Mouse (Mus musculus) lung, postnatal 25 days (tissue): ENCODE results near the gene Ramp2.

Source experiments
- DNase-seq: peaks from one replicate; pipeline ENCODE4 v3.0.0; 2022; ENCODE audit warnings: low spot score

Ramp2 gene

DNA sequence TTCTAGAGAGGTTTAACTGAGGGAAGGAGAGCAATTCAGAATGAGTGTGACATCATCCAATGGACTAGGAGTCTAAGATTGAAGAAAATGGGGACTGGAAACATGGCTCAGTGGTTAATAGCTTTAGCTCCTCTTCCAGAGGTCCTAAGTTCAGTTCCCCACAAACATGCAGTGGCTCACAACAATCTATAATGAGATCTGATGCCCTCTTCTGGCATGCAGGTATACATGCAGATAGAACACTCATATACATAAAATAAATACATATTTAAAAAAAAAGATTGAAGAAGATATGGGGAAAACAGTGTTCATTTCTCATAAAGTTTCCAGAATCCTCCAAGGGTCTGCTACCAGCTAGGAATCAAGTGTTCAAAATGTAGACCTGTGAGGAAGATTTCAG is 10.4 kb upstream of the Ramp2 start:
- DNase-seq = no peak

DNA sequence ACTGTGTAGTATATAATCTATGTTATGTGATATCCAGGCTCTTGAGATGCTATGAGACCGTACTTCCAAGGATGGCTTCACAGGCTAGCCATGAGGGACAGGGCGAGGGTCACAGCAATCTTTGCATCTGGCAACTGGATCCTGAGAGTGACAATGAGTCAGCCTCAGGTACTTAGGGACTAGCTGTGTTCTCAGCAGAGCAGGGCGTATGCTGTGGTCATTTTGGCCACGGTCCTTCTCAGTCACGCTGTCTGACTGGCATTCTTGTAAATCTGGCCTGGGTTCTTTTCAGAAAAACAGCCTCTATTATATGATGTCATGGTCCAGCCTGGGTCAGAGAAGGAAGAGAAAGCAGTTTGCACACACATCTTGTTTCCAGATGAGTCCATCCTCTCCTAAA is 9.0 kb upstream of the Ramp2 start:
- no peak for DNase-seq

DNA sequence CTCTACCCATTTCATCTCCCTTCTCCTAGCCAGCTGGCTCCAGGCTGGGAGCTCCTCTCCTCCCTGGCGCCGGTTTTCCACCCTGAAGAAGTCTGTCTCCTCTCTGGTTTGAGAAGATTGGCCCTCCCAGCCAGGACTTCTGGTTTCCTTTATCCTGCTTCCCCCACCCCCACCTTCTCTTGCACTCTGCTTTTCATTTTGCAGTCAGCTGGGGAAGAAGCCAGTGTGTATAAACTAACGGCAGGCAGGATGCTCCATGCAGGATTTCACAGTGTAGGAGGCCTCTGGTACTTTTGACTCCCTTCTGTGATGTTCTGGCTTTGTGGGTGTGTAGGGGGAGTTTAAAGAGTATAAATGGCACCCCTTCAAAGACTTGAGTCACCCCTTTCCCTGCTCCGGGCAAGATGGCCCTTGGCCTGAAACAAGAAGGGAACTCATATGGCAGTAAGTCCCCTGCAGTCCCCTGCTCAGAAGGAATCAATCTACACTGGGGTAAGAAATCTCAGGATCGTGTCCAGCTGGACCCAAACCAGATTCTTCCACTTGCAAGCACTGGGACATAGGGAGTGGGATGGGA is 7.7 kb upstream of the Ramp2 start:
- no peak for DNase-seq

DNA sequence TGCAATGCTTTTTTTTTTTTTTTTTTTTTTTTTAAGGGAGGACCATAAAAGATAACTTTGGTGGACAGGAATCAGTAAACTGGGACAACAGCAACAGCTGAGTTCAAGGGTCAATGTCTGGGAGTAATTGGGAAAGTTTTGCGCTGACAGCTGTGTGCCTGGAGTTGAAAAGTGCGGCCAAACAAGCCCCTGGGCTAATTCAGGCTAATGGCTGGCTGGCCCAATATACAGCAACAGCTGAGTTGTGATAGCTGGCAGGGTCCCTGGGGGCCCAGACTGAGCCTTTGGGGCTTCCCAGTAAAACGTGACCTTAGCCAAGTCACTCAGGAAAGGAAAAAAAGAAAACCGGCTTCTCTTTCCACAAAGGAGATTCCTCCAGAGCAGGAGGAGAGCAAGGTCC is 757 bp upstream of the Ramp2 start:
- no peak for DNase-seq

DNA sequence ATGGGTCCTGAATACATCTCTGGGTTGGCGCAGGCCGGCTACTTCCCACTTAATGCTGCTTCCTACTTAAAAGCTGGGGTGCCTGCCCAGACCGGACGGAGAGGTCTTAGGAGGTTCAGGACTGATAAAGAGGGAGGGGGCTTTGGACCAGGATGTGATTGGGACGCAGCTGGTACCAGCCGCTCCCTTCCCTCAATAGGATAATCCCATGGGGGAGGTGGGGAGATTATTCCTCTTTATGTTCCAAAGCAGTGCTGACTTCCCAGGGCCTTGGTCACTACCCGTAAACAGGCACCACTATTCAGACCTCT is 829 bp downstream of the Ramp2 start:
- DNase-seq = no peak

DNA sequence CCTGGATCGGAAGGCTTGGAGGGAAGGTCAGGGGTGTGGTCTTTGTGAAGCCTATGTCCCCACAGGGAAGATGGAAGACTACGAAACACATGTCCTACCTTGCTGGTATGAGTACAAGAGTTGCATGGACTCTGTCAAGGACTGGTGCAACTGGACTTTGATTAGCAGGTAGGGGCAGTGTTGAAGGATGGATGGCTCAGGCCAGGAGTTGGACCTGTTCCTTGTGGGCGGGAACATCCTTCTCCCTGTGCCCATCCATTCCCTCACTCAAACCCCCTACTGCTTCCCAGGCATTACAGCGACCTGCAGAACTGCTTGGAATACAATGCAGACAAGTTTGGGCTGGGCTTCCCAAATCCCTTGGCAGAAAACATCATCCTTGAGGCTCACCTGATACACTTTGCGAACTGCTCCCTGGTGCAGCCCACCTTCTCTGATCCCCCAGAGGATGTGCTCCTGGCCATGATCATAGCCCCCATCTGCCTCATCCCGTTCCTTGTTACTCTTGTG is 1.7 kb downstream of the Ramp2 start:
- DNase-seq = no peak

DNA sequence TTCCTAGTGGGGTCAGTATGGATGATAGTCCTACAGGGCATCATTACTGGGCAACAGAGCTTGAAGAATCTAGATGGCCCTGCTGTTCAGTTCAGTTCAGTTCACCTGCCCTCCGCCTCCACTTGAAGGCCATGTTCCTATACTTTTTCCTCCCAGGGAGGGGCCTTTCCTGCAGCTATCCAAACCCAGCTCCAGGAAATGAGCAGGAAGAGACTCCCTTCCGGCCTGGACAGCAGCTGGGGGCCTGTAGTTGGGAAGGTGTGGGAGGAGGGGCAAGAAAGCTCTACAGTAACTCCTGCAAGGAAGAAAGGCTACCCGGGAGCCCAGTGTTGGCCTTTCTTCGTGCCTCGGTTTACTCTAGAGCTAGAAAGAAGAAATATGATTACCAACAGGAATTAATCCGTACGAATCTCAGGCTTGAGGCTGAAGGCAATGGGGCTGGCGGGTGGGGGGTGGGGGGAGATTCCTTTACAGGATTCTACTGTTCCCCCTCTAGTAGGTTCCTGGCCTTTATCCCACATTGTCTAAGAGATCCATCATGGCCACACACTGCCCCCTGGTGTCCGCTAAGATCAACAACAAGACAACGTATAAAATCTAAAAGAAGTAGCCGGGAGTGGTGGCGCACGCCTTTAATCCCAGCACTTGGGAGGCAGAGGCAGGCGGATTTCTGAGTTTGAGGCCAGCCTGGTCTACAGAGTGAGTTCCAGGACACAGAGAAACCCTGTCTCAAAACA is 2.6 kb downstream of the Ramp2 start:
- peak; percentile 80 for DNase-seq

DNA sequence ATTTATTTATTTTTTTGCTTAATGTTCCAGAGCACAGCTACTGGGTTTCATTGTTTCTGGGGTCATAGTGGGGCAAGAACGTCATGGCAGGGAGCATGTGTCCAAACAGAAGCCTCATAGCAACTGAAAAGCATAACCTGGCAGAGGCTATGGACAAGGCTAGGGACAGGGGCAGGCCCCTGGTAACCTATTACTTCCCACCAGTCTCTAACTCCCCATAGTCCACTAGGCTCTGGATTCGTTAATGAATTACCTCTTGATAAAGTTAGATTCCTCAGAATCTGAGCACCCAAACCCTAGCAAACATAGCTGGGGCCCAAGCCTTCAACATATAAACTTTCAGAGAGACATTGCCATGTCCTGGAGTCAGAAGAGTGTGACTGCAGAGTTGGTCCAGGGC is 5.2 kb downstream of the Ramp2 start:
- no peak for DNase-seq

DNA sequence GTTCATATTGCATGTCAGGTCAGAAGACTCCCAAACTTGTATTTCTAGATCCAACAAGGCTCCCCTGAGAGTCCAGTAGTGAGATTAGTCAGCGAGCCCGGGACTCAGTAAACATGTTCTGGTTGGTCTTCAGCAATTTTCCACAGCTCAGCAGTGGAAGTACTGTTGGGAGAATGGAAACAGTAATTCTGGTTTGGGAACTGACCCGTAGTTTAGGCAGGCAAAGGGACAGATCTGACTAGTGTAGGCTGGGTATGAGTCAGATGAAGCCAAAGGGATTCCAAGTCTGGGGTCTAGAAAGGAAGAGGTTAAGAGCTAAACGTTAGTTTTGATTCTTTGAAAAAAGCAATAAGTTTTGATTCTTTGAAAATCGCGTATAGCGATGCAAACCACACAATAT is 7.1 kb downstream of the Ramp2 start:
- DNase-seq = no peak

DNA sequence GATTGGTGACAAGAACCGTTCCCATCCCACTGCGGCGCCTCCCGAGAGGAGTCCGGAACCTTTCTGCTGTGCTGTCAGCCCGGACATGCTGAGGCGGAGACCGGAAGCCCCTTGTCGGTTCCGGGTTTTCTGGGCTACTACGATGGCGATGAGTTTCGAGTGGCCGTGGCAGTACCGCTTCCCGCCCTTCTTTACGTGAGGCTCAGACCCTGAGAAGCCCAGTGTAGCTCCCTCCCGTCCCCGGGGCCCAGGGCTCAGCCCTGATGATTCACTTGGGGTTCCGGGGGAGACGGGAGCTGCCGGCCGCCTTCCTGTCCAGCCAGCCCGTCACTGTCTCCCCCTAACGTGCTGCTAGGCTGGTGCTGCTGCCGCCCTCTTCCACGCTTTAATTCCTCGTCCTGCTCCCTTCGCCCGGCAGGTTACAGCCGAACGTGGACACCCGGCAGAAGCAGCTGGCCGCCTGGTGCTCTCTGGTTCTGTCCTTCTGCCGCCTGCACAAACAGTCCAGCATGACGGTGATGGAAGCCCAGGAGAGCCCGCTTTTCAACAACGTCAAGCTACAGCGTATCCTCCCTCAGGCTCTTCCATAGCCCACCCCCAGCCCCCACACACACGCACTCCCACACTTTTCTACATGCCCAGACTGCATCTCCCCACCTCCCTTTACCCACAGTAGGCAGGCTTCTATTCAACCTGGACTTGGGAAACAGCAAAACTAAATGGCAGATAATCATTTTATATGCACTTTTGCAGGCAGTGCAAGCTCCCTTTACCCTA is 8.0 kb downstream of the Ramp2 start, which contains the start of gene Vps25:
Gene Vps25 (plus strand): TSS at position 95 of the 777 bp plus-strand sequence.
- peak; percentile 85 for DNase-seq

DNA sequence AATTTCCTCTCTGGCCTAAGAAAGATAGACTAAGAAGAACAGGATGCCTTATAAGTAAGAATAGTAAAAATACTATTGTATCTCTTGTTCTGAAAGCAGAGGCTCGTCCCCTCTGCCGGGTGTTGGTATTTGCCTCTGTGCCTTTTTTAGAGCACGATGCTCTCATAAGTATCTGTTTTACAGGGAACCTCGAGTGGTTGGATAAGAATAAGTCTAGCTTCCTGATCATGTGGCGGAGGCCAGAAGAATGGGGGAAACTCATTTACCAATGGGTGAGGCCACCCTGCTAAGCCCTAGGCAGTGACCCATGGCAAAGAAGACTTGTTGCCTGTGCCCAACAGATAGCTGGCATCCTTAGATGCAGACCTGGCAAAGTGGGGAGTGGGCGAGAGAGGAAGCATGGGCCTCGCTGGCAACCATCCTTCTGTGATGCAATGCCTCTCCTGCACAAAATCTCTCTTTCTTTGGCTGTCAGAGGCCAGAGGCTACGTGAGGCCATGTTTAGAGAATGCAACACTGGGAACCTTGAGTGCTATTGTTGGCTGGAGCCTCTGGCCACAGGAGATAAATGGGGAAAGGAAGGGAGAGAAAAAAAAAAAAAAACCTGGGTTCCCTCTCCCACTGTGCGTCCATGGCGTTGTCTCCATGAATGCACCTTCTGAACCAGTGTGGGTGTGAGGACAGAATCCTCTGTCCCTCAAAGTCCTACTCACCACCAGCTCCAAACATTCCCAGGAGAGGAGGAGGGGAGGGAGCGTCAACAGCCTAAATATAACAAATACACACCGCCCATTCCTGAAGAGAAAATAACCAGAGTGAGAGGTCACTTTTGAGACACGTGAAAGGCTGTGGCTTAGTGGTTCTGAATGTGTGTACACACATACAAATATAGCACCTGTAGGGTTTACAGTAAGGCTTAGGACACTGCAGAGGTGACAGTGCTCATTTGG is 10.3 kb downstream of the Ramp2 start:
- no peak for DNase-seq

DNA sequence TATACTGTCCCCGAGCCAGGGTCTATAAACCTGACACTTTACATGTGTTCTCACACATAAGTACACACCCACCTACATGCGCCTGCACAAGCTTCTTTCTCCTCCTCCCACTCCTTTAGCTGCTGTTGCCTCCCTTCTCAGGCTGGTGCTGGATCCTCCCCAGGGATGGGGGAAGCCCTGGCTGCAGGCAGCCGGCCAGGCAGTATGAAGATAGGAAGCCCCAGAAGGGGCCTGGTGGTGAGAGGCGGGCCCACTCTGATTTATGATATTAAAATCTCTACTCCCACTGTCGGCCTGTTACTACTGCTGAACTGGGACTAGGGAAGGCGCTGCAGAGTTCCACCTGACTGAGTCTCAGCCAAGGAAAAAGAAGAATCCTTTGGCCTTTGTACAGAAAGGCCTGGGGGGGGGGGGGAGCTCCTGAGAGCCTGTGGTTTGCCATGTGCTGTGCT is 13.5 kb downstream of the Ramp2 start:
- DNase-seq = no peak

DNA sequence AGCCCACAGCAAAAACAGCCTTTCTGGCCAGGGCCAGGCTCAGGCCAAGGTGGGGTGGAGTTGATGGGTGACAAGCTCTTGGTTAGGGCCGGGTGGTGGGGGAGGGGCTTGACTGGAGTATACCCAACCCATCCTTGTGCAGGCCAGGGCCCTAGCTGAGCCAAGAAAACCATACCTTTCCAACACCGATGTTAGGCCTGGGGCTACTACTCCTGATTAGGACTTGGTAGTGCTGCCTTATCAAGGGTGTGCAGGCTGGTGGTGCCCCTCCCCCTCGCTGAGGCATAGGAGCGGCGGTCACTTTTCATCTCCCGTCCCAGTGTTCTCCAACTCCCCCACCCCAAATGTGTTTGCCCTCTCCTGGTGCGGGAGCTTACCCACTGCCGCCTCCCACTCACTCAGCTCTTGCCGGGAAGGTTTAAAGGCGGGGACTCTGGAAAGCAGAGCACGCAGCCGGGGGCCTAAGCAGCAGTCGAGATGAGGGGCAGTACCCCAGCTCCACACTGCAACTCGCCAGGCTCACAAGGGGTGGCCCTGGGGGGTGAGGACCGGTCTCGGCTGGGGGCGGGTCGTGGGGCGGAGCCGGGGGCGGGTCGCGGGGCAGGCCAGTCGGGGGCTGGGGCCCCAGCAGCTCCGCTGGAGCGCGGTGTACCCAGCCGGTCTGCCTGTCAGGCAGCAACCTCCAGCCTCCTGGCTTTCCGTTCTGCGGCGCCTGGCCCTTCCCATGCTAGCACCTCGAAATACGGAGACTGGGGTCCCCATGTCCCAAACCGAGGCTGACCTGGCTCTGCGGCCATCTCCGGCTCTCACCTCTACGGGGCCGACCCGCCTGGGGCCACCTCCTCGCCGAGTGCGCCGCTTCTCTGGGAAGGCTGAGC is 14.4 kb downstream of the Ramp2 start, which contains the start of gene Wnk4:
Gene Wnk4 (plus strand): TSS at position 620 of the 878 bp plus-strand sequence.
- no peak for DNase-seq

DNA sequence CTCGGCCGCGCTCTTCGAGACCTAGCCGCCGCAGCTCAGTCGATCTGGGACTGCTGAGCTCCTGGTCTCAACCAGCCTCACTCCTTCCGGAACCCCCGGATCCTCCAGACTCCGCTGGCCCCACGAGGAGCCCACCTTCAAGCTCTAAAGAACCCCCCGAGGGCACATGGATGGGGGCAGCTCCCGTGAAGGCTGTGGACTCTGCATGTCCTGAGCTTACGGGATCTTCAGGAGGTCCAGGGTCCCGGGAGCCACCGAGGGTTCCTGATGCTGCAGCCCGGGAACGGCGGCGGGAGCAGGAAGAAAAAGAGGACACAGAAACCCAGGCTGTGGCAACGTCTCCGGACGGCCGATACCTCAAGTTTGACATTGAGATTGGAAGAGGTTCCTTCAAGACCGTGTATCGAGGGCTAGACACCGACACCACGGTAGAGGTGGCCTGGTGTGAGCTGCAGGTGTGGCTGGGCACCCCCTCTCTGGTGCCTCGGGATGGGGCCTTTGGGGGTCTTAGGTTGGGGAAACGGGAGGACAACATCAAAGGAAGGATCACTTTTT is 15.1 kb downstream of the Ramp2 start:
- DNase-seq = no peak

DNA sequence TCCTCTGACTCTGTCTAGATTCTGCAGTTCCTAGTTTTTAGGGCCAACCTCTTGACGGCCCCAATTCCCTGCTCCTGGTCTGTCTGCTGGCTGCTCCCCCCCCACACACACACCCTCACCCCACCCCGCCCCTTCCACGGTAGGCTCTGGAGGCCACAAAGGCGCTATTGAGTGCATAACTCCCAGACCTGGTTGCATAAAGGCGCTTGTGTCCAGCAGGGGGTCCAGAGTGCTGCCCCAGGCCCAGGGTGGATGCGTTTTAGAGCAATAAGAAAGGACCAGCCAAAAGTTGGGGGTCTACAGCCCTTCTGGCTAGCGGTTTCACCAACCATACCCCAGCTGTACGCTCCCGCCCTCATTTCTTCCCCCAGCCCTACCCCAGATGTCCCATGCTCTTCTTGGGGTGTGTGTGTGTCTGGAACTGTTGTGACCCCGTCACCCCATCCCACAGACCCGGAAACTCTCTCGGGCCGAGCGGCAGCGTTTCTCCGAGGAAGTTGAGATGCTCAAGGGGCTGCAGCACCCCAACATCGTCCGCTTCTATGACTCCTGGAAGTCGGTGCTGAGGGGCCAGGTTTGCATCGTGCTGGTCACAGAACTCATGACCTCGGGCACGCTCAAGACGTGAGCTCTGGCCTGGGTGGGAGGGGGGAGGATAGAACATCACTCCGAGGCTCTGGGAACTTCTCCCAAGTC is 16.6 kb downstream of the Ramp2 start:
- DNase-seq = no peak

DNA sequence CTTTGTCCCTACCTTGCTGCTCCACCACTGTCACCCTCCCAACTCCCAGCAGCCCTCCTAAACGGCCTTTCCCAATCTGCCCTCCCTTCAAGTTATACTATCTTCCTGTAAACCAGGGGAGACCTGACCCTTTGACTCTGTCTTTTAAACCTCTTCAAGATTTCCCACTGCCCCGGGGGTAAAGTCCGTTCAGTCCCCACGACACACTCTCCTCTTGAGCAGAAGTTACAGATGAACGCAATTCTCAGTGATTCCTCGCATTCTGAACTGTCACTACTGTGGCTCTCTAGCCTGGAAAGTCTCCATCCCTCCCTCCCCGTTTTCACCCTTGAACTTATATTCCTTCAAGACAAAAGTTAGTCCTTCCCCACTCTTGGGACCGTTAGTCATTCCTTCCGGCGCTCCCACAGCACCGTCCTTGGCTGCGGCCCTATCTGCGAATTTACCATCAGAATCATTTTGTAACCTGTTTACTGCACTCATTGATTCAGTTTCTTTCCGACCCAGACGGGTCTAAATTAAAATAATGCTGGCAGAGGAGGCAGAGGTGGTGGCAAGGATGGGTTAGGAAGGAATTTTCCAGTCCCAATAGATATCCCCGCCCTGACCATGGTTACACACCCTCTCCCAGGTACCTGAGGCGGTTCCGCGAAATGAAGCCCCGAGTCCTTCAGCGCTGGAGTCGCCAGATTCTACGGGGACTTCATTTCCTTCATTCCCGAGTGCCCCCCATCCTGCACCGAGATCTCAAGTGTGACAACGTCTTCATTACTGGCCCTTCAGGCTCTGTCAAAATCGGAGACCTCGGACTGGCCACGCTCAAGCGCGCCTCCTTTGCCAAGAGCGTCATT is 17.5 kb downstream of the Ramp2 start:
- no peak for DNase-seq

DNA sequence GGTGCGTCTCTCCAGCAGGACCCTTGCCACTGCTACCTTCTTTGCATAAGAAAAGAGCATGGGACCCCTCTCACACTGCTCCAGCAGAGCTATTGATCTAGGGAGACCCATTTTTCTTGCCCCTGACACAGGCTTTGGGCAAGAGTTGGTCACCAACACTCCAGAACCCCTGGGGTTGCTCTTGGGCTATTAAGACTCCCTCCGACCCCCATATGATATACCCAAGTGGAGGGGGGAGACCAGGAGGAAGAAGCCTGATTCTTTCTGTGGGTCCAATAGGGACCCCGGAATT is 18.1 kb downstream of the Ramp2 start:
- no peak for DNase-seq

DNA sequence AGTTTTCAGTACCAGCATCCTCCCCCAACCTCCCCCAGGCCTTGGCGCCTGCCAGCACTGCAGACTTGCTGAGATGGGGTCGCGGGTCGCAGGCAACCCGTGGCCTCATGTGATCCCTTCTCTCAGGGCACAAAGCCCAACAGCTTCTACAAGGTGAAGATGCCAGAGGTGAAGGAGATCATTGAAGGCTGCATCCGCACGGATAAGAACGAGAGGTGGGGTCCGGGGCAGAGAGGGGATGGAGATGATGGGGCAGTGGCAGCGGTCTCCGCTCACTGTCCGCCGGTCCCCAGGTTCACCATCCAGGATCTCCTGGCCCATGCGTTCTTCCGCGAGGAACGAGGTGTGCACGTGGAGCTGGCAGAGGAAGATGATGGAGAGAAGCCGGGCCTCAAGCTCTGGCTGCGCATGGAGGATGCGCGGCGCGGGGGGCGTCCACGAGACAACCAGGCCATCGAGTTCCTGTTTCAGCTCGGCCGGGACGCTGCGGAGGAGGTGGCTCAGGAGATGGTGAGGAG is 19.2 kb downstream of the Ramp2 start:
- no peak for DNase-seq

DNA sequence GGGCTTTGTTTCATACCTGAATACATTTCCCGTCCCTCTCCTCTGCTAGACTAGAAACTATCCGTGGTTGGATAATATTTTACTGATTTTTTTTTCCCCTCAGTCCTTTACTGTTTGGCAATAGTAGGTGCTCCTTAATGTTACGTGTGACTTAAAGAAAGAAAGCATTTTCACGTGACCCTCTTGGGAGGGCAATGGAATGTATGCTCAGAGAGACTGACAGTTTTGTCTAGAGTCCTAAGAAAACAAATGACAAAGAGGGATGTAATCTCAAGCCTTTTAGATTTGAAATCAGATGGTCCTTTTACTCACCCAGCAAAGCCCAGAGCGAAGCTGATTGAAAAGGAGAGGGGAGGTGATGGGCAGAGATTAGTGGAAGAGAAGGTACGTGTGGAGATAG is 20.1 kb downstream of the Ramp2 start:
- DNase-seq = no peak
